Mouse (Mus musculus): ENCODE data around the gene Ank3. TPM values are rescaled to one million over a fixed set of nuclear protein-coding genes. Genes with fewer than 3 reads are reported as not detected.

Ank3 gene
- polyA plus RNA-seq, 1 experiment from 2014 or later, result 150 TPM

GRCm38 (mm10) chr10:69926158-69926882 lies 527.7 kb downstream of the Ank3 start:
- Histone ChIP-seq H3K4me2 (ENCODE audit: low read length) (peak overlapping the region; percentile 43), H3K9me3 (ENCODE audit: control insufficient read depth, low read length) (no peaks in the 10 kb centered on the region), H3K9ac (replicated peaks; ENCODE audit: low read length) (no peak overlapping the region; the same call in 1 of the 2 replicates), H3K27me3 (ENCODE audit: control insufficient read depth, insufficient read depth, low read length) (no peaks in the 10 kb centered on the region), H3K36me3 (ENCODE audit: control insufficient read depth, insufficient read depth, low read length) (peaks cover 12% of the 10 kb centered on the region; the same call in 1 of the 2 replicates), H3K27ac (replicated peaks; ENCODE audit: low read depth, low read length) (no peak overlapping the region), H3K4me1 (ENCODE audit: control insufficient read depth, insufficient read depth, low read length) (peaks cover 14% of the 10 kb centered on the region), H3K4me3 (replicated peaks; ENCODE audit: low read depth, low read length) (no peak overlapping the region)
- DNase-seq (peak; percentile 25), ATAC-seq (ENCODE audit: low FRiP score, low TSS enrichment) (no peak)
- 2% methylated on average over 11 of the region's 11 CpGs for WGBS

GRCm38 (mm10) chr10:69927012-69927411 lies 528.4 kb downstream of the Ank3 start:
- Histone ChIP-seq H3K4me2 (ENCODE audit: low read length) (peak overlapping the region; percentile 43), H3K36me3 (ENCODE audit: control insufficient read depth, insufficient read depth, low read length) (peaks cover 16% of the 10 kb centered on the region; the same call in 1 of the 2 replicates), H3K27ac (replicated peaks; ENCODE audit: low read depth, low read length) (no peak overlapping the region), H3K9me3 (ENCODE audit: control insufficient read depth, low read length) (no peaks in the 10 kb centered on the region), H3K9ac (replicated peaks; ENCODE audit: low read length) (no peak overlapping the region), H3K4me1 (ENCODE audit: control insufficient read depth, insufficient read depth, low read length) (peaks cover 14% of the 10 kb centered on the region), H3K27me3 (ENCODE audit: control insufficient read depth, insufficient read depth, low read length) (no peaks in the 10 kb centered on the region), H3K4me3 (replicated peaks; ENCODE audit: low read depth, low read length) (no peak overlapping the region)
- DNase-seq, result no peak
- no peak for ATAC-seq (ENCODE audit: low FRiP score, low TSS enrichment)
- WGBS, result 7% methylated on average over 9 of the region's 9 CpGs

- H3K9me3 ChIP-seq (ENCODE audit: control insufficient read depth, low read length), result no peaks in the 10 kb centered on the region
- DNase-seq, result no peak
- H3K4me3 ChIP-seq (replicated peaks; ENCODE audit: low read depth, low read length), result no peak overlapping the region
- H3K9ac ChIP-seq (replicated peaks; ENCODE audit: low read length), result no peak overlapping the region
- H3K27ac ChIP-seq (replicated peaks; ENCODE audit: low read depth, low read length), result no peak overlapping the region
- 58% methylated on average over 7 of the region's 7 CpGs for WGBS
- H3K27me3 ChIP-seq (ENCODE audit: control insufficient read depth, insufficient read depth, low read length), result no peaks in the 10 kb centered on the region
- ATAC-seq (ENCODE audit: low FRiP score, low TSS enrichment), result no peak
- peaks cover 26% of the 10 kb centered on the region for H3K36me3 ChIP-seq (ENCODE audit: control insufficient read depth, insufficient read depth, low read length)
- no peak overlapping the region for H3K4me2 ChIP-seq (ENCODE audit: low read length)
- peaks cover 14% of the 10 kb centered on the region for H3K4me1 ChIP-seq (ENCODE audit: control insufficient read depth, insufficient read depth, low read length)
Observed at GRCm38 (mm10) chr10:69928358-69928757, 529.8 kb downstream of the Ank3 start.

GRCm38 (mm10) chr10:69930503-69930902 lies 531.9 kb downstream of the Ank3 start:
- H3K27me3 ChIP-seq (ENCODE audit: control insufficient read depth, insufficient read depth, low read length), result no peaks in the 10 kb centered on the region
- H3K4me2 ChIP-seq (ENCODE audit: low read length), result no peak overlapping the region
- no peak for ATAC-seq (ENCODE audit: low FRiP score, low TSS enrichment)
- 97% methylated on average over 8 of the region's 8 CpGs for WGBS
- peaks cover 31% of the 10 kb centered on the region for H3K36me3 ChIP-seq (ENCODE audit: control insufficient read depth, insufficient read depth, low read length)
- no peak overlapping the region for H3K4me3 ChIP-seq (replicated peaks; ENCODE audit: low read depth, low read length)
- no peaks in the 10 kb centered on the region for H3K9me3 ChIP-seq (ENCODE audit: control insufficient read depth, low read length)
- peaks cover 3% of the 10 kb centered on the region for H3K4me1 ChIP-seq (ENCODE audit: control insufficient read depth, insufficient read depth, low read length)
- no peak overlapping the region for H3K9ac ChIP-seq (replicated peaks; ENCODE audit: low read length)
- no peak for DNase-seq
- H3K27ac ChIP-seq (replicated peaks; ENCODE audit: low read depth, low read length), result no peak overlapping the region

- no peak for ATAC-seq (ENCODE audit: low FRiP score, low TSS enrichment)
- Histone ChIP-seq H3K4me3 (replicated peaks; ENCODE audit: low read depth, low read length) (no peak overlapping the region), H3K9me3 (ENCODE audit: control insufficient read depth, low read length) (no peaks in the 10 kb centered on the region), H3K4me1 (ENCODE audit: control insufficient read depth, insufficient read depth, low read length) (no peaks in the 10 kb centered on the region), H3K9ac (replicated peaks; ENCODE audit: low read length) (no peak overlapping the region), H3K27ac (replicated peaks; ENCODE audit: low read depth, low read length) (no peak overlapping the region), H3K36me3 (ENCODE audit: control insufficient read depth, insufficient read depth, low read length) (peaks cover 25% of the 10 kb centered on the region), H3K4me2 (ENCODE audit: low read length) (no peak overlapping the region), H3K27me3 (ENCODE audit: control insufficient read depth, insufficient read depth, low read length) (no peaks in the 10 kb centered on the region)
- WGBS, result 92% methylated on average over 5 of the region's 5 CpGs
- no peak for DNase-seq
Observed at GRCm38 (mm10) chr10:69936443-69937067, 538.0 kb downstream of the Ank3 start.

GRCm38 (mm10) chr10:69937291-69937921 lies 538.8 kb downstream of the Ank3 start:
- Histone ChIP-seq H3K4me1 (ENCODE audit: control insufficient read depth, insufficient read depth, low read length) (no peaks in the 10 kb centered on the region), H3K4me3 (replicated peaks; ENCODE audit: low read depth, low read length) (no peak overlapping the region), H3K9ac (replicated peaks; ENCODE audit: low read length) (no peak overlapping the region), H3K27ac (replicated peaks; ENCODE audit: low read depth, low read length) (no peak overlapping the region), H3K9me3 (ENCODE audit: control insufficient read depth, low read length) (no peaks in the 10 kb centered on the region), H3K36me3 (ENCODE audit: control insufficient read depth, insufficient read depth, low read length) (peaks cover 20% of the 10 kb centered on the region), H3K27me3 (ENCODE audit: control insufficient read depth, insufficient read depth, low read length) (no peaks in the 10 kb centered on the region), H3K4me2 (ENCODE audit: low read length) (no peak overlapping the region)
- no peak for DNase-seq
- ATAC-seq (ENCODE audit: low FRiP score, low TSS enrichment), result no peak
- WGBS, result 94% methylated on average over 7 of the region's 7 CpGs

- WGBS, result 97% methylated on average over 7 of the region's 7 CpGs
- no peaks in the 10 kb centered on the region for H3K27me3 ChIP-seq (ENCODE audit: control insufficient read depth, insufficient read depth, low read length)
- ATAC-seq (ENCODE audit: low FRiP score, low TSS enrichment), result no peak
Observed at GRCm38 (mm10) chr10:69939144-69939543, 540.6 kb downstream of the Ank3 start.

GRCm38 (mm10) chr10:69939966-69940365 lies 541.4 kb downstream of the Ank3 start:
- WGBS, result 53% methylated on average over 7 of the region's 7 CpGs
- no peak for ATAC-seq (ENCODE audit: low FRiP score, low TSS enrichment)

More at GRCm38 (mm10) chr10:69939144-69939543, 540.6 kb downstream of the Ank3 start:
- Histone ChIP-seq H3K4me3 (replicated peaks; ENCODE audit: low read depth, low read length) (no peak overlapping the region), H3K27ac (replicated peaks; ENCODE audit: low read depth, low read length) (no peak overlapping the region), H3K4me2 (ENCODE audit: low read length) (no peak overlapping the region), H3K4me1 (ENCODE audit: control insufficient read depth, insufficient read depth, low read length) (peaks cover 11% of the 10 kb centered on the region; the same call in 1 of the 2 replicates), H3K9me3 (ENCODE audit: control insufficient read depth, low read length) (no peaks in the 10 kb centered on the region), H3K36me3 (ENCODE audit: control insufficient read depth, insufficient read depth, low read length) (peaks cover 13% of the 10 kb centered on the region), H3K9ac (replicated peaks; ENCODE audit: low read length) (no peak overlapping the region)
- no peak for DNase-seq

More at GRCm38 (mm10) chr10:69939966-69940365, 541.4 kb downstream of the Ank3 start:
- Histone ChIP-seq H3K4me3 (replicated peaks; ENCODE audit: low read depth, low read length) (no peak overlapping the region), H3K4me2 (ENCODE audit: low read length) (no peak overlapping the region), H3K27ac (replicated peaks; ENCODE audit: low read depth, low read length) (no peak overlapping the region), H3K36me3 (ENCODE audit: control insufficient read depth, insufficient read depth, low read length) (peaks cover 10% of the 10 kb centered on the region), H3K9me3 (ENCODE audit: control insufficient read depth, low read length) (no peaks in the 10 kb centered on the region), H3K9ac (replicated peaks; ENCODE audit: low read length) (no peak overlapping the region), H3K4me1 (ENCODE audit: control insufficient read depth, insufficient read depth, low read length) (peaks cover 11% of the 10 kb centered on the region; the same call in 1 of the 2 replicates), H3K27me3 (ENCODE audit: control insufficient read depth, insufficient read depth, low read length) (no peaks in the 10 kb centered on the region)
- DNase-seq, result no peak

Data from midbrain, embryonic 14.5 days (tissue).